Mouse (Mus musculus): Measurements from ENCODE around the gene Trmt10a. TPM values are rescaled to one million over a fixed set of nuclear protein-coding genes. Genes with fewer than 3 reads are reported as not detected.

The Trmt10a gene
- polyA plus RNA-seq, 1 experiment: 5.8 TPM

DNA sequence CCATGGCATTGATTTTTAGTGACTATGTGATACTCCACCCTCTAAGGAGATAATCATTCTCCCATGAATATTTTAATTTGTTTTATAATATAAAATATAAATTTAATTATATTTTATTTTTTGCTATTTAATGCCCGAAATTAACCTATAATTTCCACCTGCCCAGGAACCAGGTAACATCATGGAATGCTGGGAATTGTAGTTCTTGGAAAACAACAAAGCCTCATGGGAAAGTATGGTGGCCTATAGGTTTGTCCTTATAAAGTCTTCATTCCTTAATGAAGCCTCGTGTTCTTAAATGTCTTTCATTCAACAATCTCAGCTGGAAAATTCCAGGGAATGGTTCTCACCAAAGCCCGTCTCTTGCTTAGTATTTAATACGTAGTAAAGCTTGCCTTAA lies 11.8 kb downstream of the Trmt10a start:
- 90% methylated on average over 4 of the region's 4 CpGs for WGBS
- TF ChIP-seq POLR2A (IDR thresholded peaks at IDR 0.05; ENCODE audit: borderline replicate concordance, insufficient read depth, low read length): no peak
- TF ChIP-seq CTCF (IDR thresholded peaks at IDR 0.05; ENCODE audit: borderline replicate concordance, insufficient read depth, low read depth, low read length): no peak
- Histone ChIP-seq H3K4me1 (ENCODE audit: control insufficient read depth, insufficient read depth, low read length) (no peaks in the 10 kb centered on the region), H3K27me3 (ENCODE audit: control insufficient read depth, insufficient read depth, low read length) (no peaks in the 10 kb centered on the region), H3K27ac (ENCODE audit: insufficient read depth, low read length) (no peak overlapping the region), H3K4me3 (replicated peaks; ENCODE audit: insufficient read depth, low read depth, low read length) (no peak overlapping the region)
- no peak for DNase-seq

GRCm38 (mm10) chr3:138156651-138157050 lies 13.4 kb downstream of the Trmt10a start:
- no peaks in the 10 kb centered on the region for H3K27me3 ChIP-seq (ENCODE audit: control insufficient read depth, insufficient read depth, low read length)
- H3K27ac ChIP-seq (ENCODE audit: insufficient read depth, low read length): no peak overlapping the region
- no peak for DNase-seq
- H3K4me3 ChIP-seq (replicated peaks; ENCODE audit: insufficient read depth, low read depth, low read length): no peak overlapping the region
- no peak for TF ChIP-seq CTCF (IDR thresholded peaks at IDR 0.05; ENCODE audit: borderline replicate concordance, insufficient read depth, low read depth, low read length)
- TF ChIP-seq POLR2A (IDR thresholded peaks at IDR 0.05; ENCODE audit: borderline replicate concordance, insufficient read depth, low read length): no peak
- WGBS: 29% methylated on average over 10 of the region's 10 CpGs
- no peaks in the 10 kb centered on the region for H3K4me1 ChIP-seq (ENCODE audit: control insufficient read depth, insufficient read depth, low read length)

GRCm38 (mm10) chr3:138161623-138162022 lies 18.4 kb downstream of the Trmt10a start:
- Histone ChIP-seq H3K4me1 (ENCODE audit: control insufficient read depth, insufficient read depth, low read length) (no peaks in the 10 kb centered on the region), H3K27me3 (ENCODE audit: control insufficient read depth, insufficient read depth, low read length) (no peaks in the 10 kb centered on the region), H3K4me3 (replicated peaks; ENCODE audit: insufficient read depth, low read depth, low read length) (no peak overlapping the region), H3K27ac (ENCODE audit: insufficient read depth, low read length) (no peak overlapping the region)
- no peak for DNase-seq
- TF ChIP-seq POLR2A (IDR thresholded peaks at IDR 0.05; ENCODE audit: borderline replicate concordance, insufficient read depth, low read length): no peak
- 74% methylated on average over 10 of the region's 10 CpGs for WGBS

DNA sequence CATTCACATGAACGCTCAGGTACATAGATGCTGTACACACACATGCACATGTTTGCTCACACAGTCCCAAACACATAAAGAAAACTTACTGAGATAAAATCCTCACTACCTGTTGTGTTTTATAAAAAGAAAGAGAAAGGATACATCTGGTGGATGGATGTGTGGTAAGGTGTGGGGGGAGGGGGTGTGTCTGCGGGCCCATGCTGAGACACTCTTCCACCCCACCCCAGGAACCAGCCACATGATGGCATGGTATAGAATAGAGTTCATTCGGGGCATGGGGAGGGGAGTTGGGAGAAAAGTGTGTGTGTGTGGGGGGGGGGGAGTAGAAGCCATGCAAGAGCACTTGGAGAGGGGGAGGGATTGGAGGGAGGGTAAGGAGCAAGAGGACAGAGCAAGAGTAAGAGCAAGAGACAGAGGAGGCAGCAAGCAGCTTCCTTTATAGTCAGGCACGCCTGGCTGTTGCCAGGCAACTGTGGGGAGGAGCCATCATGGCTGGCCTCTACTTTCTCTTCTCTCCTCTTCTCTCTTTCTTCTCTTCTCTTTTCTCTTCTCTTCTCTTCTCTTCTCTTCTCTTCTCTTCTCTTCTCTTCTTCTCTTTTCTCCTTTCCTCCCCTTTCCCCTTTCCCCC lies 19.4 kb downstream of the Trmt10a start:
- no peak overlapping the region for H3K4me3 ChIP-seq (replicated peaks; ENCODE audit: insufficient read depth, low read depth, low read length)
- TF ChIP-seq CTCF (IDR thresholded peaks at IDR 0.05; ENCODE audit: borderline replicate concordance, insufficient read depth, low read depth, low read length) (no peak), POLR2A (IDR thresholded peaks at IDR 0.05; ENCODE audit: borderline replicate concordance, insufficient read depth, low read length) (no peak)
- DNase-seq: no peak
- no peak overlapping the region for H3K27ac ChIP-seq (ENCODE audit: insufficient read depth, low read length)
- H3K27me3 ChIP-seq (ENCODE audit: control insufficient read depth, insufficient read depth, low read length): no peaks in the 10 kb centered on the region
- WGBS: 47% methylated on average over 4 of the region's 4 CpGs
- H3K4me1 ChIP-seq (ENCODE audit: control insufficient read depth, insufficient read depth, low read length): no peaks in the 10 kb centered on the region

- H3K4me1 ChIP-seq (ENCODE audit: control insufficient read depth, insufficient read depth, low read length): no peaks in the 10 kb centered on the region
- H3K27me3 ChIP-seq (ENCODE audit: control insufficient read depth, insufficient read depth, low read length): no peaks in the 10 kb centered on the region
- 82% methylated on average over 10 of the region's 10 CpGs for WGBS
- DNase-seq: no peak
- TF ChIP-seq CTCF (IDR thresholded peaks at IDR 0.05; ENCODE audit: borderline replicate concordance, insufficient read depth, low read depth, low read length): no peak
- no peak for TF ChIP-seq POLR2A (IDR thresholded peaks at IDR 0.05; ENCODE audit: borderline replicate concordance, insufficient read depth, low read length)
- no peak overlapping the region for H3K4me3 ChIP-seq (replicated peaks; ENCODE audit: insufficient read depth, low read depth, low read length)
- no peak overlapping the region for H3K27ac ChIP-seq (ENCODE audit: insufficient read depth, low read length)
Observed at GRCm38 (mm10) chr3:138173291-138173690, 30.0 kb downstream of the Trmt10a start.

DNA sequence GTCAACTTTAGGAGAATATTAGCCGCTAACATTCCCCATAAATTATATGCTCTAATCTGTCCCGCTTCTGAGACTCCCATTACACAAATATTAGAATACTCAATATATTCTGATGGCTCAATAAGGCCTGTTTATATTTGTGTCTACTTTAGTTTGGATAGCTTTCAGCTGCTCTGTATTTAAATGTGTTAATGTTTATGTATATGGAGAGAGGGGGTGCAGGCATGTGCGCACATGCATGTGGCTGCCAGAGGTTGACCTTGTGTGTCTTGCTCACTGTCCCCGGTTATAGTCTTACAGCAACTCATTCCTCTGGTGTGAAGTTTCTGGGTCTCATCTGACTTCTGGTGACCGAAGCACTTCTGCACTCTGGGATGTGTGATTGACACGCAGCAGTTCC lies 32.3 kb downstream of the Trmt10a start:
- Histone ChIP-seq H3K27me3 (ENCODE audit: control insufficient read depth, insufficient read depth, low read length) (no peaks in the 10 kb centered on the region), H3K4me1 (ENCODE audit: control insufficient read depth, insufficient read depth, low read length) (no peaks in the 10 kb centered on the region), H3K4me3 (replicated peaks; ENCODE audit: insufficient read depth, low read depth, low read length) (no peak overlapping the region), H3K27ac (ENCODE audit: insufficient read depth, low read length) (no peak overlapping the region)
- DNase-seq: no peak
- no peak for TF ChIP-seq POLR2A (IDR thresholded peaks at IDR 0.05; ENCODE audit: borderline replicate concordance, insufficient read depth, low read length)
- no peak for TF ChIP-seq CTCF (IDR thresholded peaks at IDR 0.05; ENCODE audit: borderline replicate concordance, insufficient read depth, low read depth, low read length)
- 93% methylated on average over 6 of the region's 6 CpGs for WGBS

- Histone ChIP-seq H3K27me3 (ENCODE audit: control insufficient read depth, insufficient read depth, low read length) (no peaks in the 10 kb centered on the region), H3K4me1 (ENCODE audit: control insufficient read depth, insufficient read depth, low read length) (peaks cover 2% of the 10 kb centered on the region; the same call in 1 of the 2 replicates), H3K27ac (ENCODE audit: insufficient read depth, low read length) (no peak overlapping the region), H3K4me3 (replicated peaks; ENCODE audit: insufficient read depth, low read depth, low read length) (no peak overlapping the region)
- WGBS: 78% methylated on average over 2 of the region's 2 CpGs
- no peak for TF ChIP-seq CTCF (IDR thresholded peaks at IDR 0.05; ENCODE audit: borderline replicate concordance, insufficient read depth, low read depth, low read length)
- TF ChIP-seq POLR2A (IDR thresholded peaks at IDR 0.05; ENCODE audit: borderline replicate concordance, insufficient read depth, low read length): no peak
- no peak for DNase-seq
Observed at GRCm38 (mm10) chr3:138182019-138182418, 38.8 kb downstream of the Trmt10a start.

- peaks cover 2% of the 10 kb centered on the region; the same call in 1 of the 2 replicates for H3K4me1 ChIP-seq (ENCODE audit: control insufficient read depth, insufficient read depth, low read length)
- H3K27me3 ChIP-seq (ENCODE audit: control insufficient read depth, insufficient read depth, low read length): no peaks in the 10 kb centered on the region
- H3K4me3 ChIP-seq (replicated peaks; ENCODE audit: insufficient read depth, low read depth, low read length): no peak overlapping the region
- no peak overlapping the region for H3K27ac ChIP-seq (ENCODE audit: insufficient read depth, low read length)
- 84% methylated on average over 7 of the region's 7 CpGs for WGBS
- DNase-seq: no peak
- no peak for TF ChIP-seq CTCF (IDR thresholded peaks at IDR 0.05; ENCODE audit: borderline replicate concordance, insufficient read depth, low read depth, low read length)
Observed at GRCm38 (mm10) chr3:138183371-138183770, 40.1 kb downstream of the Trmt10a start.
